Mouse (Mus musculus) urinary bladder, adult 18-20 months (tissue): ENCODE data around the gene Rps27.
A peak's percentile ranks its signal among the peaks of the same experiment; 100 is the strongest.
"Not testable (repeated sequence)": the region's sequence is repeated elsewhere in the genome, so short reads cannot be mapped to it uniquely, and the experiment has no call there.

Experiments used
- DNase-seq, 2 experiments: peaks; one replicate each; pipeline ENCODE4 v3.0.0; 2022; ENCODE audit warnings: low spot score in 2 of 2, mixed read lengths in 2 of 2

Rps27 gene

GRCm38 (mm10) chr3:90213377-90213866, at the start of gene Rps27, which contains the start of gene Rab13:
Gene Rps27 (minus strand): TSS chr3:90213651.
Gene Rab13 (plus strand): TSS chr3:90213695.
- DNase-seq, result peak; percentile 86 to 88

- no peak for DNase-seq
Measured at GRCm38 (mm10) chr3:90258521-90258920, 45.1 kb upstream of the Rps27 start.

GRCm38 (mm10) chr3:90256731-90257530, 43.5 kb upstream of the Rps27 start:
- DNase-seq, result no peak

GRCm38 (mm10) chr3:90255784-90256353, 42.4 kb upstream of the Rps27 start:
- DNase-seq, result no peak

- DNase-seq, result no peak
Measured at GRCm38 (mm10) chr3:90255194-90255565, 41.7 kb upstream of the Rps27 start.

GRCm38 (mm10) chr3:90254419-90255193, 41.2 kb upstream of the Rps27 start:
- DNase-seq, result peak in 1 of 2 experiments; percentile 26

- DNase-seq, result peak; percentile 72 to 95
Measured at GRCm38 (mm10) chr3:90253653-90254418, 40.4 kb upstream of the Rps27 start, which contains the start of gene Crtc2. Gene Crtc2 (plus strand): TSS chr3:90254163.

- not testable (repeated sequence) for DNase-seq
Measured at GRCm38 (mm10) chr3:90253174-90253573, 39.7 kb upstream of the Rps27 start.

GRCm38 (mm10) chr3:90252659-90253058, 39.2 kb upstream of the Rps27 start:
- not testable (repeated sequence) for DNase-seq

GRCm38 (mm10) chr3:90251731-90252226, 38.3 kb upstream of the Rps27 start:
- not testable (repeated sequence) for DNase-seq

GRCm38 (mm10) chr3:90250791-90251190, 37.3 kb upstream of the Rps27 start:
- no peak for DNase-seq

- DNase-seq, result peak in 1 of 2 experiments; percentile 31
Measured at GRCm38 (mm10) chr3:90248746-90249100, 35.3 kb upstream of the Rps27 start.

GRCm38 (mm10) chr3:90247960-90248745, 34.7 kb upstream of the Rps27 start, which contains the start of gene Slc39a1:
Gene Slc39a1 (plus strand): TSS chr3:90248172.
- peak; percentile 73 to 90 for DNase-seq

GRCm38 (mm10) chr3:90247630-90247959, 34.1 kb upstream of the Rps27 start:
- peak in 1 of 2 experiments; percentile 79 for DNase-seq

GRCm38 (mm10) chr3:90245406-90245805, 32.0 kb upstream of the Rps27 start:
- DNase-seq, result no peak

GRCm38 (mm10) chr3:90242984-90243775, 29.7 kb upstream of the Rps27 start, which contains the start of gene Creb3l4:
Gene Creb3l4 (minus strand): TSS chr3:90243512.
- no peak for DNase-seq

GRCm38 (mm10) chr3:90241669-90242358, 28.4 kb upstream of the Rps27 start:
- no peak for DNase-seq

GRCm38 (mm10) chr3:90241251-90241650, 27.8 kb upstream of the Rps27 start:
- no peak for DNase-seq
